Mouse (Mus musculus) retina, postnatal 7 days (tissue): ENCODE measurements at regions not wholly inside any gene's neighbourhood (a gene's known extent, or its start where the extent isn't known, plus 50 kb on each side); places are given as distances from the start of the nearest gene placed in this dataset.

Experiments used
- DNase-seq: peaks from one replicate; pipeline ENCODE4 v3.0.0-alpha.2; 2012; ENCODE audit warnings: low read depth, low spot score

GRCm38 (mm10) chr5:133569096-133569495 lies 530.4 kb upstream of the Castor2 start:
- no peak for DNase-seq

- no peak for DNase-seq
Measured at GRCm38 (mm10) chr5:133566506-133566905, 533.0 kb upstream of the Castor2 start.

GRCm38 (mm10) chr5:133550657-133551056 lies 548.9 kb upstream of the Castor2 start:
- DNase-seq: no peak

- DNase-seq: no peak
Measured at GRCm38 (mm10) chr5:133542217-133542616, 557.3 kb upstream of the Castor2 start.

- DNase-seq: no peak
Measured at GRCm38 (mm10) chr5:133532678-133533077, 566.8 kb upstream of the Castor2 start.

GRCm38 (mm10) chr5:133505661-133506060 lies 593.9 kb upstream of the Castor2 start:
- no peak for DNase-seq

- no peak for DNase-seq
Measured at GRCm38 (mm10) chr5:133487806-133488290, 611.7 kb upstream of the Castor2 start.

- no peak for DNase-seq
Measured at GRCm38 (mm10) chr5:133482291-133483086, 617.0 kb upstream of the Castor2 start.

GRCm38 (mm10) chr5:133479205-133479604 lies 620.3 kb upstream of the Castor2 start:
- no peak for DNase-seq

GRCm38 (mm10) chr5:133453349-133454049 lies 646.0 kb upstream of the Castor2 start:
- DNase-seq: no peak

- peak; percentile 73 for DNase-seq
Measured at GRCm38 (mm10) chr5:133449926-133450325, 649.6 kb upstream of the Castor2 start.

- DNase-seq: no peak
Measured at GRCm38 (mm10) chr5:133400826-133401225, 698.7 kb upstream of the Castor2 start.

GRCm38 (mm10) chr5:133389896-133390295 lies 709.6 kb upstream of the Castor2 start:
- no peak for DNase-seq

- no peak for DNase-seq
Measured at GRCm38 (mm10) chr5:133389023-133389840, 710.3 kb upstream of the Castor2 start.

- no peak for DNase-seq
Measured at GRCm38 (mm10) chr5:133385374-133386349, 713.8 kb upstream of the Castor2 start.

- no peak for DNase-seq
Measured at GRCm38 (mm10) chr5:133365771-133366170, 733.7 kb upstream of the Castor2 start.

- no peak for DNase-seq
Measured at GRCm38 (mm10) chr5:133347516-133347915, 752.0 kb upstream of the Castor2 start.

- DNase-seq: no peak
Measured at GRCm38 (mm10) chr5:133341973-133342372, 757.5 kb upstream of the Castor2 start.

- DNase-seq: no peak
Measured at GRCm38 (mm10) chr5:133320626-133321025, 777.5 kb upstream of the Auts2 start.

GRCm38 (mm10) chr5:133320206-133320605 lies 777.1 kb upstream of the Auts2 start:
- DNase-seq: no peak

GRCm38 (mm10) chr5:133314031-133314430 lies 770.9 kb upstream of the Auts2 start:
- no peak for DNase-seq
